In the genomic region with DNA sequence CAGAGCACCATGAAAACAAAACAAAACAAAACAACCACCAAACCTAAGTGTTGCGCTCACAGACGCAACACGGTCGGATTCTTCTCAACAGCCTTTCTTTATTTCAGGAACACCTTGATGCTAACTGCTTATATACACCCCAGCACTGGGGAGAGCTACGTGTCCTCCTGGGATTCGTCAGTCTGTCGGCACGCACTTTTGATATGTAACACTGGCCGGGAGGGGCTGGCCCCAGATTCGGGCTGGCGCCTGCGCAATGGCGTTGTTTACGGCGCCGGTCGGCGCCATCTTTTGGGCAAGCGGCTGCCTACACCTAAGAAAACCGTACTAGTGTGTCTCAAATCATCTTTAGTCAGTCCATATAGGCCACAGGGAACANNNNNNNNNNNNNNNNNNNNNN, we compare ENCODE assay signal across 32 mouse cellular contexts. TPM values are rescaled to one million over a fixed set of nuclear protein-coding genes. Genes with fewer than 3 reads are reported as not detected.
"Had no signal": no experiment of that assay in that cellular context is flagged by ENCODE, and none has a peak within 500 bp of the region (broad histone marks: within the 10 kb centered on the region; RNA-seq: fewer than 3 reads in every experiment).

No protein-coding gene starts in this region.

- DNase-seq: gastrocnemius, postnatal 14 days; kidney, adult 11 months; layer of hippocampus, adult 9-11 months had no signal

- H3K4me3 ChIP-seq: heart, embryonic 10.5 days; heart, embryonic 12.5 days; hindbrain, embryonic 13.5 days; hindbrain, embryonic 15.5 days; kidney, embryonic 15.5 days; limb, embryonic 13.5 days; limb, embryonic 15.5 days; liver, embryonic 12.5 days had no signal

- H3K27ac ChIP-seq: heart, embryonic 10.5 days; hindbrain, embryonic 13.5 days; hindbrain, embryonic 15.5 days; hindbrain, postnatal 0 days; kidney, embryonic 15.5 days; kidney, postnatal 0 days; limb, embryonic 13.5 days; limb, embryonic 15.5 days; liver, embryonic 12.5 days; liver, embryonic 14.5 days had no signal

- H3K36me3 ChIP-seq: heart, embryonic 10.5 days; heart, embryonic 12.5 days; hindbrain, embryonic 13.5 days; hindbrain, embryonic 15.5 days; kidney, embryonic 15.5 days; limb, embryonic 13.5 days; limb, embryonic 15.5 days; liver, embryonic 12.5 days had no signal

- H3K4me1 ChIP-seq: heart, embryonic 10.5 days; heart, embryonic 12.5 days; hindbrain, embryonic 13.5 days; hindbrain, embryonic 15.5 days; kidney, embryonic 15.5 days; limb, embryonic 13.5 days; limb, embryonic 15.5 days; liver, embryonic 12.5 days had no signal

- H3K9ac ChIP-seq: heart, embryonic 12.5 days; hindbrain, embryonic 13.5 days; hindbrain, embryonic 15.5 days; kidney, embryonic 15.5 days; limb, embryonic 13.5 days; limb, embryonic 15.5 days; liver, embryonic 12.5 days; liver, embryonic 14.5 days had no signal

- H3K9me3 ChIP-seq: heart, embryonic 10.5 days; hindbrain, embryonic 15.5 days; kidney, embryonic 15.5 days; limb, embryonic 13.5 days; limb, embryonic 15.5 days; liver, embryonic 12.5 days had no signal

RNA-seq across cellular contexts. Expression of gene 9830107B12Rik, which starts 25.6 kb away (rescaled TPM):
- total RNA-seq: gastrocnemius, adult 18-20 months; gastrocnemius, adult 8-10 months; gastrocnemius, postnatal 36 days; heart, adult 18-20 months; heart, adult 8-10 months; heart, postnatal 10 days; hindbrain, postnatal 0 days; layer of hippocampus, adult 18-20 months; layer of hippocampus, adult 8-10 months; layer of hippocampus, postnatal 14 days; layer of hippocampus, postnatal 36 days; left cerebral cortex, adult 18-20 months; left cerebral cortex, postnatal 10 days; left cerebral cortex, postnatal 25 days; left cerebral cortex, postnatal 4 days; liver, adult 2 months had no signal

RNA-seq across cellular contexts. Expression of gene 1700067P10Rik, which starts 31.3 kb away (rescaled TPM):
- total RNA-seq: gastrocnemius, adult 18-20 months; gastrocnemius, adult 8-10 months; gastrocnemius, postnatal 14 days; gastrocnemius, postnatal 36 days; heart, adult 18-20 months; heart, adult 8-10 months; heart, postnatal 10 days; heart, postnatal 36 days; hematopoietic stem cell, adult 5-6 weeks; hindbrain, postnatal 0 days; layer of hippocampus, adult 18-20 months; layer of hippocampus, adult 8-10 months; layer of hippocampus, postnatal 14 days; layer of hippocampus, postnatal 36 days; left cerebral cortex, adult 18-20 months; left cerebral cortex, adult 8-10 months; left cerebral cortex, postnatal 10 days; left cerebral cortex, postnatal 25 days; left cerebral cortex, postnatal 4 days; liver, adult 2 months had no signal

RNA-seq across cellular contexts. Expression of gene A530064D06Rik, which starts 46.6 kb away (rescaled TPM):
- total RNA-seq: gastrocnemius, adult 18-20 months; gastrocnemius, adult 8-10 months; gastrocnemius, postnatal 14 days; gastrocnemius, postnatal 36 days; heart, adult 18-20 months; heart, postnatal 10 days; heart, postnatal 36 days; hindbrain, postnatal 0 days; layer of hippocampus, adult 18-20 months; layer of hippocampus, postnatal 14 days; layer of hippocampus, postnatal 36 days; left cerebral cortex, adult 18-20 months; left cerebral cortex, adult 8-10 months; left cerebral cortex, postnatal 10 days; left cerebral cortex, postnatal 25 days; left cerebral cortex, postnatal 4 days had no signal
